In genomic region chr1:118975376-118975775, GRCm38 (mm10) we compare ENCODE assay signal across 25 mouse cellular contexts.
A peak's percentile ranks its signal among the peaks of the same experiment; 100 is the strongest.
DNase-seq lines count a peak whose midpoint lies in the region; ATAC-seq and TF ChIP-seq lines count a peak whose summit lies in the region.
"Had no signal": no experiment of that assay in that cellular context is flagged by ENCODE, and none has a peak within 500 bp of the region (broad histone marks: within the 10 kb centered on the region; RNA-seq: fewer than 3 reads in every experiment).

No protein-coding gene starts in this region.

- H3K4me1 ChIP-seq in MEL (ENCODE audit: control insufficient read depth in 1 of 2, insufficient read depth in 2 of 2, low read length in 2 of 2) = peaks cover 6 to 23% of the 10 kb centered on the region in 2 experiments
- H3K4me1 ChIP-seq in stomach, postnatal 0 days (replicated peaks; ENCODE audit: control insufficient read depth, insufficient read depth) = peaks cover 3% of the 10 kb centered on the region; the same call in 1 of the 2 replicates
- H3K4me1 ChIP-seq in hindbrain, embryonic 13.5 days (replicated peaks) = peaks cover 16% of the 10 kb centered on the region

- H3K9ac ChIP-seq in MEL (ENCODE audit: control insufficient read depth, low read depth, low read length, poor library complexity, severe bottlenecking) = no peak overlapping the region
- H3K9ac ChIP-seq in stomach, postnatal 0 days (ENCODE audit: low read length) = no peak overlapping the region
- H3K9ac ChIP-seq in hindbrain, embryonic 13.5 days = no peak overlapping the region
- H3K9ac ChIP-seq: embryonic facial prominence, embryonic 13.5 days; embryonic facial prominence, embryonic 15.5 days; forebrain, embryonic 12.5 days had no signal

- peak overlapping the region; percentile 94 for H3K27ac ChIP-seq in MEL (ENCODE audit: control insufficient read depth, low read depth, low read length)
- no peak overlapping the region for H3K27ac ChIP-seq in stomach, postnatal 0 days (replicated peaks)
- H3K27ac ChIP-seq in hindbrain, embryonic 13.5 days = no peak overlapping the region
- H3K27ac ChIP-seq: forebrain, embryonic 10.5 days; forebrain, embryonic 12.5 days had no signal

- peak; percentile 75 to 83 for TF ChIP-seq EP300 in MEL (IDR thresholded peaks at IDR 0.05; ENCODE audit: low read depth in 1 of 2, low read length in 2 of 2)
- no peak for TF ChIP-seq EP300 in stomach, postnatal 0 days (optimal IDR thresholded peaks at IDR 0.05)

- no peaks in the 10 kb centered on the region for H3K27me3 ChIP-seq in MEL (ENCODE audit: control insufficient read depth in 1 of 2, insufficient read depth in 2 of 2, low read length in 2 of 2)
- H3K27me3 ChIP-seq in stomach, postnatal 0 days (ENCODE audit: control insufficient read depth, insufficient read depth, low read length) = no peaks in the 10 kb centered on the region
- H3K27me3 ChIP-seq in hindbrain, embryonic 13.5 days = no peaks in the 10 kb centered on the region
- H3K27me3 ChIP-seq: CH12.LX; embryonic facial prominence, embryonic 13.5 days; embryonic facial prominence, embryonic 15.5 days; forebrain, embryonic 12.5 days had no signal

- no peak for TF ChIP-seq POLR2A in MEL (IDR thresholded peaks at IDR 0.05; ENCODE audit: control insufficient read depth in 1 of 2, insufficient read depth in 1 of 2, low read depth in 1 of 2, low read length in 2 of 2, poor library complexity in 1 of 2)

- WGBS in stomach, postnatal 0 days = 64% methylated on average over 3 of the region's 3 CpGs
- WGBS in hindbrain, embryonic 13.5 days = 95% methylated on average over 3 of the region's 3 CpGs

- ATAC-seq in megakaryocyte progenitor cell, adult 5-6 weeks (replicated peaks; ENCODE audit: poor library complexity) = peak; percentile 74
- ATAC-seq in stomach, postnatal 0 days (ENCODE audit: low FRiP score, low TSS enrichment) = peak; percentile 88
- no peak for ATAC-seq in hindbrain, embryonic 13.5 days (ENCODE audit: low FRiP score)
- ATAC-seq: CD4-positive, CD25-positive, alpha-beta regulatory T cell, adult 4 months; forebrain, embryonic 14.5 days; forebrain, embryonic 16.5 days had no signal

- H3K36me3 ChIP-seq in MEL (ENCODE audit: control insufficient read depth in 1 of 2, insufficient read depth in 2 of 2, low read length in 2 of 2) = peaks cover 0 to 13% of the 10 kb centered on the region in 2 experiments; a peak in 2 of 4 replicates
- no peaks in the 10 kb centered on the region for H3K36me3 ChIP-seq in stomach, postnatal 0 days (ENCODE audit: control insufficient read depth, insufficient read depth, low read length)
- H3K36me3 ChIP-seq in hindbrain, embryonic 13.5 days = no peaks in the 10 kb centered on the region
- H3K36me3 ChIP-seq: G1E had no signal

- TF ChIP-seq RAD21 in MEL (IDR thresholded peaks at IDR 0.05; ENCODE audit: low read depth, low read length) = no peak

- peak; percentile 87 for DNase-seq in MEL (ENCODE audit: low read depth, low spot score)
- DNase-seq in stomach, postnatal 0 days (ENCODE audit: low spot score) = peak; percentile 34
- no peak for DNase-seq in lung, adult 18-20 months
- DNase-seq: adrenal gland, adult 2 months; adrenal gland, postnatal 10 days; adrenal gland, postnatal 25 days; B cell, adult 2 months; cerebellum, adult 11 months; cerebellum, adult 2 months; cerebellum, adult 9-10 months; cerebellum, postnatal 10 days; cerebellum, postnatal 25 days; embryo, embryonic 11 days had no signal

- no peak overlapping the region for H3K4me2 ChIP-seq in stomach, postnatal 0 days (replicated peaks; ENCODE audit: low read depth)
- no peak overlapping the region for H3K4me2 ChIP-seq in hindbrain, embryonic 13.5 days
- H3K4me2 ChIP-seq: embryonic facial prominence, embryonic 13.5 days; embryonic facial prominence, embryonic 15.5 days; forebrain, embryonic 12.5 days had no signal

- H3K9me3 ChIP-seq in MEL (replicated peaks; ENCODE audit: insufficient read depth, low read length) = no peaks in the 10 kb centered on the region
- H3K9me3 ChIP-seq in stomach, postnatal 0 days (ENCODE audit: control insufficient read depth, low read length) = no peaks in the 10 kb centered on the region
- H3K9me3 ChIP-seq in hindbrain, embryonic 13.5 days = no peaks in the 10 kb centered on the region; the same call in 1 of the 2 replicates
- H3K9me3 ChIP-seq: embryonic facial prominence, embryonic 15.5 days had no signal

- H3K4me3 ChIP-seq in MEL (ENCODE audit: control insufficient read depth in 1 of 2, insufficient read depth in 1 of 2, low read depth in 2 of 2, low read length in 2 of 2) = no peak overlapping the region
- H3K4me3 ChIP-seq in stomach, postnatal 0 days (ENCODE audit: low read depth, low read length) = no peak overlapping the region
- no peak overlapping the region for H3K4me3 ChIP-seq in hindbrain, embryonic 13.5 days
- H3K4me3 ChIP-seq: embryonic facial prominence, embryonic 13.5 days; embryonic facial prominence, embryonic 15.5 days; erythroblast, embryonic 14.5 days; forebrain, embryonic 10.5 days; forebrain, embryonic 12.5 days had no signal

- no peak for TF ChIP-seq CTCF in MEL (IDR thresholded peaks at IDR 0.05 in 2 of 3, conservative IDR thresholded peaks at IDR 0.05 in 1 of 3; ENCODE audit: control insufficient read depth in 1 of 3, insufficient read depth in 1 of 3, low read depth in 2 of 3, low read length in 3 of 3, poor library complexity in 1 of 3, severe bottlenecking in 1 of 3)
- no peak for TF ChIP-seq CTCF in stomach, postnatal 0 days (IDR thresholded peaks at IDR 0.05; ENCODE audit: low read depth)

- H3K79me2 ChIP-seq in MEL (ENCODE audit: control insufficient read depth, insufficient read depth, low read length, poor library complexity) = peaks cover 2% of the 10 kb centered on the region; the same call in 1 of the 2 replicates

TF ChIP-seq in MEL, 35 proteins besides CTCF, POLR2A, EP300 and RAD21:
- TF ChIP-seq SIN3A (IDR thresholded peaks at IDR 0.05; ENCODE audit: low read length) (peak; percentile 63; the same call in 1 of the 2 replicates), ELF1 (IDR thresholded peaks at IDR 0.05; ENCODE audit: low read depth, low read length) (no peak), TCF12 (IDR thresholded peaks at IDR 0.05; ENCODE audit: low read depth, low read length) (peak; percentile 22; the same call in 1 of the 2 replicates), GATA1 (IDR thresholded peaks at IDR 0.05; ENCODE audit: low read depth, low read length) (peak; percentile 71), TBP (IDR thresholded peaks at IDR 0.05; ENCODE audit: low read depth, low read length) (peak; percentile 66), MYC (IDR thresholded peaks at IDR 0.05; ENCODE audit: low read depth, low read length) (peak; percentile 43; the same call in 1 of the 2 replicates), MXI1 (IDR thresholded peaks at IDR 0.05; ENCODE audit: low read depth, low read length) (peak; percentile 41; the same call in 1 of the 2 replicates), ETS1 (IDR thresholded peaks at IDR 0.05; ENCODE audit: low read depth, low read length) (peak; percentile 84), GABPA (IDR thresholded peaks at IDR 0.05; ENCODE audit: low read depth, low read length) (no peak), HCFC1 (IDR thresholded peaks at IDR 0.05; ENCODE audit: low read depth, low read length) (no peak), RCOR1 (IDR thresholded peaks at IDR 0.05; ENCODE audit: low read depth, low read length) (peak; percentile 75), ZMIZ1 (IDR thresholded peaks at IDR 0.05; ENCODE audit: low read depth, low read length) (no peak), NELFE (IDR thresholded peaks at IDR 0.05; ENCODE audit: low read depth, low read length) (peak; percentile 17; the same call in 1 of the 2 replicates), TAL1 (IDR thresholded peaks at IDR 0.05; ENCODE audit: low read length) (peak; percentile 77), MYB (IDR thresholded peaks at IDR 0.05; ENCODE audit: low read depth, low read length) (0 out of 2 replicates have a peak, but pooled peaks have one; percentile 8)

Comparison
In these comparisons a context has a peak if more than half of its experiments do, and no peak if none do; other contexts are left out.
1. DNase-seq: peak in MEL (single experiment) and stomach, postnatal 0 days (single experiment); none in lung, adult 18-20 months (0 of 2).